Mouse (Mus musculus) liver, embryonic 14.5 days (tissue): ENCODE measurements around the gene Slc6a17. TPM values are rescaled to one million over a fixed set of nuclear protein-coding genes. Genes with fewer than 3 reads are reported as not detected.

Source experiments
- ATAC-seq: fragments of 200-750 bp; cut with Nextera tagmentation; 2 replicates; pipeline ENCODE4 v1.8.0; 2017; ENCODE audit warnings: moderate number of reproducible peaks, mild to moderate bottlenecking, moderate library complexity; ENCODE audit not compliant: insufficient read depth
- DNase-seq, 3 experiments: peaks; one replicate each; pipeline ENCODE4 v3.0.0-alpha.2; 2012 to 2013; ENCODE audit warnings: low read depth in 3 of 3, low spot score in 3 of 3
- H3K27ac ChIP-seq: fragments of 300-500 bp; sonication (generic); 2 replicates; pipeline ENCODE4 v1.5.1; 2014; ENCODE audit warnings: moderate library complexity, mild to moderate bottlenecking, control low read depth, inconsistent platforms
- H3K27me3 ChIP-seq: fragments of 300-500 bp; sonication (generic); 2 replicates; pipeline ENCODE4 v1.6.1; 2014; ENCODE audit warnings: mild to moderate bottlenecking, low read length, moderate library complexity; ENCODE audit not compliant: control insufficient read depth, insufficient read depth
- H3K36me3 ChIP-seq: fragments of 300-500 bp; sonication (generic); replicated peaks from 2 replicates; pipeline ENCODE4 v1.6.1; 2014; ENCODE audit warnings: low read depth; ENCODE audit not compliant: control insufficient read depth, insufficient read depth
- H3K4me1 ChIP-seq, 2 experiments: fragments of 200-500 bp in 1 of 2; fragments of 300-500 bp in 1 of 2; sonication (generic) in 1 of 2; replicated peaks; 2 replicates each; pipeline ENCODE4 v1.6.1; 2012 to 2014; ENCODE audit warnings: antibody characterized with exemption in 1 of 2, inconsistent platforms in 1 of 2, low read length in 1 of 2; ENCODE audit not compliant: control insufficient read depth in 2 of 2, insufficient read depth in 2 of 2
- H3K4me2 ChIP-seq: fragments of 300-500 bp; sonication (generic); 2 replicates; pipeline ENCODE4 v1.6.1; 2014; ENCODE audit warnings: low read depth, mild to moderate bottlenecking, control low read depth, moderate library complexity
- H3K4me3 ChIP-seq, 2 experiments: fragments of 200-500 bp in 1 of 2; fragments of 300-500 bp in 1 of 2; sonication (generic) in 1 of 2; 2 replicates each; pipeline ENCODE4 v1.5.1; 2012 to 2014; ENCODE audit warnings: low read depth in 2 of 2, low read length in 2 of 2, mild to moderate bottlenecking in 2 of 2, control low read depth in 1 of 2, inconsistent platforms in 1 of 2, moderate library complexity in 1 of 2; ENCODE audit not compliant: insufficient read depth in 1 of 2
- H3K9ac ChIP-seq: fragments of 300-500 bp; sonication (generic); replicated peaks from 2 replicates; pipeline ENCODE4 v1.6.1; 2014; ENCODE audit warnings: mild to moderate bottlenecking, control low read depth, moderate library complexity
- H3K9me3 ChIP-seq: fragments of 300-500 bp; sonication (generic); 2 replicates; pipeline ENCODE4 v1.6.1; 2016; ENCODE audit warnings: low read length, mixed read lengths; ENCODE audit not compliant: control insufficient read depth
- CTCF ChIP-seq: IDR thresholded peaks from 2 replicates; pipeline ENCODE4 v1.5.1; 2016; ENCODE audit warnings: antibody characterized with exemption, low read depth, control low read depth
- EP300 ChIP-seq: IDR thresholded peaks from 2 replicates; pipeline ENCODE4 v1.6.1; 2016; ENCODE audit warnings: antibody characterized with exemption, low read depth
- WGBS: fragments of 180-500 bp; shearing (Covaris S2); extraction: QIAGEN DNeasy Blood & Tissue Kit; methylation state at CpG from one replicate; pipeline ENCODE4 v1.1.7; 2014; ENCODE audit not compliant: insufficient replicate concordance; 5-methylcytosine and 5-hydroxymethylcytosine counted together
- polyA plus RNA-seq, 2 experiments: library from polyadenylated mRNA; depleted of rRNA in 1 of 2; stranded (reverse) in 1 of 2; unstranded in 1 of 2; fragments of >200 nt; fragmentation: Nextera tagmentation in 1 of 2; extraction: Ambion mirVana in 1 of 2; gene quantifications; 2 replicates each; pipeline versions ENCODE4 v1.2.1 to v1.2.3; 2012 to 2014

Gene Slc6a17
- polyA plus RNA-seq, 2 experiments = 0.11 to 0.15 TPM

DNA sequence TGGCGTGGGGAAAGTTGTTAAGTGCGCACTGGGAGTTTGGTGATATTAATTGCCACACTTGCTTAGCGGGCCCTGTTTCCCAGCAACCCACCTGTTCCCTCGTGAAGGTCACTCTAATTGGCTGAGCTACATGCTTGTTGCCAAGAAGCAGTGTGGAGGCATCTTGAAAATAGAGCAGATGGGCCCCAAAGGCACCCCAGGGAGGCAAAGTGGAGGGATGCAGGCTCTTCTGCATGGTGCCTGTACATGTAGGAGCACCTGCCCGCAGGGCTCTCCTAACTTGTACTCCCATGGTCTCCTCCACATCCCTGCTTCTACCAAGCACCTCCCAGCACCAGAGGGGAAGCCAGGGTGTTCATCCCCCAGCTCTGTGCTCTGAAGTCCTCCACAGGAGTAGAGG is 74.0 kb downstream of the Slc6a17 start:
- TF ChIP-seq EP300 (no peak), CTCF (no peak)
- WGBS = 56% methylated on average over 5 of the region's 5 CpGs
- no peak overlapping the region for H3K9ac ChIP-seq
- H3K4me3 ChIP-seq = no peak overlapping the region
- no peaks in the 10 kb centered on the region for H3K36me3 ChIP-seq
- ATAC-seq (no peak), DNase-seq (no peak)
- no peak overlapping the region for H3K4me2 ChIP-seq
- H3K9me3 ChIP-seq = no peaks in the 10 kb centered on the region
- H3K27ac ChIP-seq = no peak overlapping the region
- no peaks in the 10 kb centered on the region for H3K27me3 ChIP-seq
- H3K4me1 ChIP-seq = no peaks in the 10 kb centered on the region

DNA sequence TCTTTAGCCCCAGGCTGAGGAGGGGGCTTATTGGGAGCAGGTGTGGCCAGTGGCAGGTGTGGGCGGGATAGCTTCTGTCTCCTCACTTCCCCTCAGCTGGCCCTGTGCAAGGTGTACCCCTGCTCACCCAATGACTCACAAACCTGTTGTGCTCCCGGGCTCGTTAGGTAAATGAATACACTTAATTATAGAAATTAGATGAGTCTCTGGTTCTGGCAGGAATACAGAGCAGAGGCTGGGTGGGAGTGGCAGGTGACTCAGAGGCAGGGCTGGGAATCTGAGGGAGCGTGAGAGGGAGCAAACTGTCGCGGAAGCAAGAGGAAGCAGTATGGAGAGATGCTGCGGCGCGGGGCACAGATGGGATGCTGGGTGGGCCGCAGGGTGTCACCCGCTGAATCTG is 75.6 kb downstream of the Slc6a17 start:
- TF ChIP-seq EP300 = no peak
- no peak for TF ChIP-seq CTCF
- Histone ChIP-seq H3K4me3 (no peak overlapping the region), H3K27ac (no peak overlapping the region), H3K9me3 (no peaks in the 10 kb centered on the region), H3K4me1 (no peaks in the 10 kb centered on the region), H3K27me3 (no peaks in the 10 kb centered on the region), H3K9ac (no peak overlapping the region), H3K4me2 (no peak overlapping the region), H3K36me3 (no peaks in the 10 kb centered on the region)
- no peak for ATAC-seq
- 75% methylated on average over 11 of the region's 11 CpGs for WGBS
- no peak for DNase-seq

DNA sequence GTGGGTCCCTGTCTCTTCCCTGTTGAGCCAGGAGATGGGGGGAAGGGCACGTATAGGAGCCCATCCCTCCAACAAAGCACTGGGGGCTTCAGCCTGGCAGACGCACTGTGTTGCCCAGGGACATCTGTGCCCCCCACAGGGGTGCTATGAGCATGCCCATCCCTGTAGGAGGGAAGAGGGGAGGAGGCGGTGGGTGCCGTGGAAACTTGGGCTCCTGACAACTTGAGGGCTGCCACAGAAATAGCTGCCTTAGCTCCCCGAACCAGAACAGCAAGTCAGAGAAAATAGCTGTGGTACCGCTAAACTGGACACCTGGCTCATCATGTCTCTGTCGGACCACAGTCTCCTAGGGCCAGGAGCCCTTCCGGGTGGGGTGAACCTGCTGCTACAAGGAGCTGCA is 76.5 kb downstream of the Slc6a17 start:
- H3K4me3 ChIP-seq = no peak overlapping the region
- no peaks in the 10 kb centered on the region for H3K9me3 ChIP-seq
- no peak overlapping the region for H3K4me2 ChIP-seq
- TF ChIP-seq EP300 (no peak), CTCF (no peak)
- no peaks in the 10 kb centered on the region for H3K36me3 ChIP-seq
- H3K9ac ChIP-seq = no peak overlapping the region
- WGBS = 63% methylated on average over 8 of the region's 8 CpGs
- H3K27ac ChIP-seq = no peak overlapping the region
- no peaks in the 10 kb centered on the region for H3K27me3 ChIP-seq
- DNase-seq = no peak
- ATAC-seq = no peak
- H3K4me1 ChIP-seq = no peaks in the 10 kb centered on the region

DNA sequence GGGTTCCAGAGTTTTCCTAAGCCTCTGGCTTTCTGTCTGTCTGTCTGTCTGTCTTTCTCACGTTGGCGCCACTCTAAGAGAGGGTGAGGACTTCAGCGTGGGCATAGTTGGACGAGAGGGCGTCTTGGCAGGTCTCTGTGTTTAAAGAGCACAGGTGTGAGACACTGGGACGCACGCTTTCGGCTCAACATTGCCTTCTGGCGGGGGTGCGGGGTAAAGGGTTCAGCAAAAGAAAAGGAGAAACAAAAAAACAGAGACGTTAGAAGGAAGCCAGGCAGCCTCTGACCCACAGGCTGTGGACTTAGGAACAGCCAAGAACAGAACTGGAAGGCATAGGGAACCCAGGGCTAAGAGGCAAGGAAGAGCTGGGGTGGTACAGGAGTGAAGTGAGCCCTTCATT is 78.5 kb downstream of the Slc6a17 start:
- no peak overlapping the region for H3K4me2 ChIP-seq
- DNase-seq = no peak
- 66% methylated on average over 11 of the region's 11 CpGs for WGBS

DNA sequence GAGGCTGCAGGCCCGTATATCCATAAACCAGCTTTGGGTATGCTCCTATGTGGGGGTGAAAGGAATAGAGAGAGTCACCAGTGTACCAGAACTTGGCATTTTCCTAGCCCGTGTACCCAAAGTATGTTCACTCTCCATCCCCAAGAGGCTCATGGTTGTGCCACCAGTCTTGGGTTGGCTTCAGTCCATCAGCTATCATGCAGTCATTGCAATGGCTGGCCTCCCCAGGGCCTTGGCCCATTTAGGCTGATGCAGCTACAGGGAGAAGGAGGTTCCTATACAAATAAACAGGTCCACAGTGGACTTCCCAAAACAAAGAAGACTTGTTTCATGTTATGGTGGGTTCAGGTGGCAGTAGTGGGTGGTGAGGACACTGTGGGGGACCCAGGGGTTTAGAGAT is 80.2 kb downstream of the Slc6a17 start:
- 68% methylated on average over 2 of the region's 2 CpGs for WGBS
- DNase-seq (no peak), ATAC-seq (no peak)

More for the DNA sequence above, 78.5 kb downstream of the Slc6a17 start:
- Histone ChIP-seq H3K4me1 (no peaks in the 10 kb centered on the region), H3K9me3 (no peaks in the 10 kb centered on the region), H3K27me3 (no peaks in the 10 kb centered on the region), H3K36me3 (no peaks in the 10 kb centered on the region), H3K27ac (no peak overlapping the region), H3K9ac (no peak overlapping the region), H3K4me3 (no peak overlapping the region)
- TF ChIP-seq EP300 (no peak), CTCF (no peak)
- ATAC-seq = no peak

More for the DNA sequence above, 80.2 kb downstream of the Slc6a17 start:
- H3K9me3 ChIP-seq = no peaks in the 10 kb centered on the region
- no peak overlapping the region for H3K9ac ChIP-seq
- H3K4me1 ChIP-seq = no peaks in the 10 kb centered on the region
- H3K4me3 ChIP-seq = no peak overlapping the region
- no peak overlapping the region for H3K4me2 ChIP-seq
- TF ChIP-seq CTCF (no peak), EP300 (no peak)
- H3K36me3 ChIP-seq = no peaks in the 10 kb centered on the region
- H3K27ac ChIP-seq = no peak overlapping the region
- H3K27me3 ChIP-seq = no peaks in the 10 kb centered on the region
